Mouse (Mus musculus) testis, postnatal 14 days (tissue): ENCODE measurements around the gene Gm36028.
A peak's percentile ranks its signal among the peaks of the same experiment; 100 is the strongest.

ENCODE experiments used
- DNase-seq: peaks from one replicate; pipeline ENCODE4 v3.0.0; 2021; ENCODE audit warnings: low spot score

Gm36028 gene

DNA sequence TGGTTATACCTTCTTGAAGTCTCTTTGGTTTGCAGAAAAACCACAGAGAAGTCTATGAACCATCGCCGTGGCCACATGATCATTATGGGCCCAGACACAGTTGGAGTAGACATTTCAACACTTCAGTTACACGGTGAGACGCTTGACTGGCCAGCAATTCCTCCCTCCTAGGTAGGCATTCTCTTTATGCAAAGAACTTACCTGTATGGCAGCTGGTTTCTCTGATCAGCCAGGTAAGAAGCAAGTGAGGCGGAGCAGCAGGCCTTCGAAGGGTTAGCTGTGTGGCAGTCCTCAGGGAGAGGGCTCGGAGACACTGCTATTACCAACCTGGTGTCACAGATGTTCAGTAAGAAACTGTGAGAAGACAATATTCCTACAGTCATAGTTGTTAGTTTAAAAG lies 733 bp downstream of the Gm36028 start:
- no peak for DNase-seq

DNA sequence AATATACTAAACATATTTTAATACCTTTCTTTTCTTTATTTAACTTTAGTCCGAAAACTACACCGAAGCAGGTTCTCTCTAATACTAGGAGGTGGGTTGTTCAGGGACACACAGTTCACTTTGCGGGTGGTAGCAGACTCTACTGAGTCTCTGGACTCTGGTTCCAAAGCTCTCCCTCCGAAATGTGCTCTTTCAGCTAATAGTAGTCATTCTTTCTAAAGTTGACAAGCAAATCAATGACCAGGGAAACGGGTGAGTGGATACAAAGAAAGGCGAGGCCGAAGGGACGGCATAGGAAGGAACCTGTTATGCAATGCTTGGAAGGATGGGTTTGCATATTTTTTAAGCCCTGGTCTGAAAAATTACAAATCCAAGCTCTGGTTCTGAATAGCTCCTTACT lies 3.5 kb downstream of the Gm36028 start:
- no peak for DNase-seq

DNA sequence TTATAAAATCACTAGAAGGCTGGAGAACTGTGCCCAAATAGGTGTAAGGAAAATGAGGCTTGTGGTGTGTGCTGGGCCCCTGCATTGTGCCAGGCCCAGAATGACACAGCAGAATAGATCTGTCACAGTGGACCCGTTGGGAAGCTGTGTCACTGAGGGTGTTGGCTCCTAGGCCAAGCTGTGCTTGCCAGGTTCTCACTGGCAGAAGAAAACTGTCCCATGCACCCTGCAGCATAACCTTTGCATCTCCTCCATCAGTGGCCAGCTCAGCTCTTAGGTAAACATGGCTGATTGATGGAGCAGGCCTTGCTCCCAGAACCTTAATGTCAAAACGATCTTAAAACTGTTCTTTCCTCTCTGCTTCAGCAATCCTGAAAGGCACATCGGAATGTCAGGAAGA lies 4.6 kb downstream of the Gm36028 start:
- no peak for DNase-seq

DNA sequence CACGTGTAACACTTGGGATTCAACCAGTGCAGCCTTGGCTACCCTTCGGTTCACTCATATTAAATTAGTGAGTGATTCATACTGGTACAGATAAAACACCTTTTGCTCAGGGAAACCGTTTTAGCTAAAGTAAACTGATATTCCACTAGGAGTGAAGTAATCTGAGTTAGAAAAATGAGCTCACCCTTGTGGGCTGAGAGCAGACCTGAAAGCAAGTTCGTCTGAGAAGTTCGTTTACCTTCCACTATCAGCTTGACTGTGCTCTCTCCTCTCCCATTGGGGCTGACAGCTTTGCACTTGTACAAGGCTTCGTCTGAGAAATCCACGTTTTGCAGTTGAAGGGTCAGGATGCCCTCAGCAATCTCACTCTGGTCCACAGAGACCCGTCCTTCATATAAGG lies 5.4 kb downstream of the Gm36028 start:
- DNase-seq: no peak

DNA sequence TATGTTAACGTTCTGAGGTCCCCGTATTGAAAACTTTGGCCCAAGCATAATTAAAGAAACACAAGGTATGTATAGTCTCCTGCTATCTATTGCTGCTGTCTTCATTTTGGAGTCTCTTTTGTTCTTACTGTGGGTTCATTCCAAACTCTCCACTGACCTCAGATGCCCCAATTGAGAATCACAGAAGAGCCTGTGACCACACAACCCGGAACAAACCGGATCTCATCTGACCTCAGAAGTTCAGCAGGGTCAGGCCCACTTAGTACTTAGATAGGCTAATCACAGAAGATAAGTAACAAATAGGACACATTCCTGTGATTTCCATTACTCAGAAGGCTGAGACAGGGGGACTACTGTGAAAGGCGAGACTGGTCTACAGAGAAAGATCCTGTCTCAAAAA lies 6.4 kb downstream of the Gm36028 start:
- DNase-seq: peak; percentile 52

DNA sequence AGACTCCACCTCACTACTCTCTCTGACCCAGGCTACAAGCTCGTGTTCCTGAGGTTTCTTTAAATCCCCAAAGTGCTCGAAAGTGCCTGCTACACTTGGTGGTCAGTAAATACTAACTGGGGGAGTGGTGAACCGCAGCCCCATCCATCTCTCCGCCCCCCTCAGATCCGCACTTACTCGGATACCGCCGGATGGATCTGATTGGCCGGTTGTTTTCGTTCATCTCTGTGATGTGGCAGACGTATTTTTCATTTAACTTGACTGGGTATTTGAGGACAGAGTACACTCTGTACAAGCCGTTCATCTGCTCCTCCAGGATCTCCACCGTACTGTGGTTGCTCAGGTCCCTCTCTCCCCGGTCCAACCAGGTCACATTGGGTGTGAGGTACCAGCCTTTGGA lies 6.9 kb downstream of the Gm36028 start:
- DNase-seq: no peak

DNA sequence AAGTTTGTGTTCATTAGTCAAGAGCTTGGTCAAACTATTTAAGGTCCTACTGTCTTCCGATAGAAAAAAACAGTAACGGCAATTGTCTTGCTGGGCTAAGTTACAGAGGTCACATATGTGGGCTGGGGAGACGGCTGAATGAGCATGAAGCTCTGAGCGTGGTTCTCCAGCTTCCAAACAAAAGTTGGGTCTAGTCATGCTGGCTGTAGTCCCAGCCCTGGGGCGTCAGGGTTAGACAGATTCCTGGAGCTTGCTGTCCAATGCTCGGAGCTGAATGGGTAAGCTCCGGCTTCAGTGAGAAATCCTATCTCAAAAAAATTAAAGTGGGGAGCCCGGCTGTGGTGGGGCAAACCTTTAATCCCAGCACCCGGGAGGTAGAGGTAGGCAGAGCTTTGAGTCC lies 7.7 kb downstream of the Gm36028 start:
- no peak for DNase-seq

DNA sequence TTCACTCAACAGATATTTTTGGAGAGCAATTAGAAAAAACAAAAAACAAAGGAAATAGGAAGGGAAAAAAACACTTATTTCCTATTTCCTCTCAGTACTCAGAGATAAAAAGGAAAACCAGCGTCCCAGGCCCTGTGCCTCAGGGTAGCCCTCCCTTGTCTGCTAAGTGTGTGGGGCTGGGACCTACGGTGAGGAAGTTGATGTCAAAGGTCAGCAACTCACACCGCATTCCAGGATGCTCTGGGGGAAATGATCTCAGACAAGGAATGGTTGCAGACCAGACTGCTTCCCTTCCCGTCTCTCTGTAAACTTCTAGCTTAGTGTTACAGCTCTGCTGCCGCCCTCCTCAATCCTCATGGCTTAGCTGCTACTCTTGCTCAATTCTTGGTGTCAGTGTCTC lies 9.6 kb downstream of the Gm36028 start:
- no peak for DNase-seq

DNA sequence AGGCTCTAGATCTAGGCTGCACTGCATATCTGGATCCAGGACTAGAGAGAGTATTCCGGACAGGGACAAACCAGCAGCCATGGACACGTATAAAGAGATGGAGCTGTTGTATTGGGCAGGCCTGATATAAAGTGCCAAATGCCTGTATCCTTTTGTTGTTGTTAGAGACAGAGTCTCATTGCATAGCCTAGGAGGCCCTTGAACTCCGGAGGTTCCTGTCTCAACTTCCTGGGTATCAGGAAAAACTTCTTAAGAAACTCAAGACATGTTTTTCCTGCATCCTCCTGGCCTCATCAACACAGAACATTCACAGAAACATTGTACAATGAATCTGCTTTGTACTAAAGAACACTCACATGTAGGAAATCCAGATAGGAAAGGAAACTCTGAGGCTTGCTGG lies 13.9 kb downstream of the Gm36028 start:
- DNase-seq: no peak

DNA sequence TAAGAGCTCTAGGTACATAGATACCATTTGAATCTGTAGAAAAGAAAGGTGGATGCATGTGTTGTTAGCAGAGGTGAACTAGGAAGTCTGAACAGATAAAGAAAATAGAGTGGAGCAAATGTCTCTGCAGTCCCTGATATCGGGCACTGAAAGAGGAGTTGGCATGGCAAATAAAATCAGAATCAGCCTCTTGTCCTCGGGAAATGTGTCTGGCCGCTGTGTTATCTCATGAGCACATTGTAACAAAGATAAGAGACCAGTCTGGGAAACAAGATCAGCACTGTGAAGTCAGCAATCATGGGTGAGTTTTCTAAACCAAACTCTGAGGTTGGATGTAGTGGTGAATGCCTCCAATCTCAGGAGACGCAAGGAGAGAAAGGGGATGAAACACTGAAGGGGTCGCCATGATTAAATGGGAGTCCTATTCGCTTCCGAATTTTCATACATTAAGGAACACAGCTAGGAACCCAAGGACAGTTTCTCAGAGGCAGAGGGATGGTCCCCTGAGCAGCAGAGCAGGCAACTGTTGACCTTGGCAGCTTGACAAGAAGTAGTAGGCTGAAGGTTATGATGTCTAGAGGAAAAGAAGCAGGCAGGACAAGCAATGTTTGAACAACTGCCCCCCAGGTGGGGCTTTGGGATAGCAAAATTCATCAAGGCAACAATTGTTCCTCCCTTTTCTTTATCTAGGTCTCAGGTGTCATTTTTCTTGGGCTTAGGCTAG lies 15.6 kb downstream of the Gm36028 start:
- DNase-seq: peak; percentile 44

DNA sequence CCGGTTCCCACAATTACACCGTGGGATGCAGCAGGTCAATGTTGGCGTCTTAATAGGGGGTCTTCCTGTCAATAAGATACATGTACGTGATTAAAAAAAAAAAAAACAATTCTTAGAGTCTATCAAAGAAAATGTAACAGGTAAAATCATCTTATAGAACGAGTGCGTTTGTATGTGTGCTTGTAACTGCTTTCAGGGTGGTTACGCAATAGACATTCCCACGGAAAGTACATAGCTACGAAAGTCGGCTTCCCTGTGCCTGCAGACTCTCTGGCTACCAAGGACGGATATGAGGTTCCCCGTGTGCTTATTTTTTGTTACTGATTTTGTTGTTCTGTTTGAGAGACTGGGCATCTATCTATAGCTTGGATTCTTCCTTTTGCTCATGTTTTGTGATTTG lies 17.2 kb downstream of the Gm36028 start:
- DNase-seq: no peak

DNA sequence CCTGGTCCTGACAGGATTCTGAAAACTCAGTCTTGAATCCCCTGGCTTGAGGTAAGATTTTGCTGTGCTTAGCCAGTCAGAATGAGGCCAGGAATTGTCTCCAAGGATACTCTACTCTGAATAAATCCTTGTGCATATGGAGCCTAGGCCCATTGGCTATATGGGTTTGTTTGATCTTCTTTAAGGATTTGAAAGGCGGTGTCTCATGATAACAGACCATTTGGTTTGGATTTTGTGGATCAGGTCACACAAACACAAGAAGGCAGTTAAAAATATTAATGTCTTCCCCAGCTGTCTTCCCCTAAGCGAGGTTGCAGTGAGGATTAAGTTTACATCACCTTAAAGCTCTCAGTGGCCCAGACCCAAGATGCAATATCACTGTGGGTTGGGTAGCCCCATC lies 18.5 kb downstream of the Gm36028 start:
- DNase-seq: no peak

DNA sequence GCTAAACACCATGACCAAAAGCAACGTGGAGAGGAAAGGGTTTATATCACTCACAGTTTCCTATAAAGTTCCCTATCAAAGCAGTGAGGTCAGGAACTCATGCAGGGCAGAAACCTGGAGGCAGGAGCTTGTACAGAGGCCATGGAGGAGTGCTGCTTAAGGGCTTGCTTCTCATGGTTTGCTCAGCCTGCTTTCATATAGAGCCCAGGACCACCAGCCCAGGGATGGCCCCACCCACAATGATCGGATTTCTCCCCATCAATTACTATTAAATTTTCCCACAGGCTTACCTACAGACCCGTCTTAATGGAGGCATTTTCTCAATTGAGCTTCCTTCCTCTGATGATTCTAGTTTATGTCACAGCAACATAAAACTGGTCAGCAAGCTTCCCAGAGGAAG lies 23.4 kb downstream of the Gm36028 start:
- no peak for DNase-seq

DNA sequence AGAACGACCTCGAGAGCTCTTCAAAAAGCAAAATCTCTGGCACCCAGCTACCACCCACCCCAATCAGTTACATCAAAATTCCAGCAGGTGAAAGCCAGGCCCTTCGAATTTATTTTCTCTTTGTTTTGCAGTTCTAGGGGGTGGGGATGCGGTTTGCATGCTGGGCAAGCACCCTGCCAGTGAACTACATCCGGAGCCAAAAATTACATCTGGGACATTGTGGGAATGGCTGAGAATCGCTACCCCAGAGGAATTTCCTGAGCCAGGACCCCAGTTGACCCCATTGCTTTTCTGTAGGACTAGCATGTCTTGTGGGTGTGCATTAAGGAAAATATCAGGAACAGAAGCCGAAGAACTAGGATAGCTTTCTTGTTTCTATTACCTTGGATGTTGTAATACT lies 29.9 kb downstream of the Gm36028 start:
- no peak for DNase-seq

DNA sequence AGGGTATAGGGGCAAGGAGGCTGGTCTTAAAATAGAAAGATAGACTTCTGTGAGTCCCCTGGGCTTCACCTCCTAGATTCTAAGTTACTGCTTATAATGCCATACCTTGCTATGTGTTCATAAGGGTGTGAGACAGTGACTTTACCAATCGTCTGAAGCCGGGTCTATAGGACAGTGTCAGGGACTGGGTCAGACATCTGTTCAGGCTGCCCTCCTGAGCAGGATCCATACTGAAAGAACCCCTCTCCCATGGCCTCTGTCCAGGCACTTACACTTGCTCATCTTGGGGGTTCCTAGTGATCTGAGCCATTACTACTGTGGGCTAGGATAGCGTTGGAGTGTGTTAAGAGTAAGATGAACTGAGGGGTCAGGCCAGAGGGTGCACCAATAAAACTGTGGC lies 34.7 kb downstream of the Gm36028 start:
- DNase-seq: no peak

DNA sequence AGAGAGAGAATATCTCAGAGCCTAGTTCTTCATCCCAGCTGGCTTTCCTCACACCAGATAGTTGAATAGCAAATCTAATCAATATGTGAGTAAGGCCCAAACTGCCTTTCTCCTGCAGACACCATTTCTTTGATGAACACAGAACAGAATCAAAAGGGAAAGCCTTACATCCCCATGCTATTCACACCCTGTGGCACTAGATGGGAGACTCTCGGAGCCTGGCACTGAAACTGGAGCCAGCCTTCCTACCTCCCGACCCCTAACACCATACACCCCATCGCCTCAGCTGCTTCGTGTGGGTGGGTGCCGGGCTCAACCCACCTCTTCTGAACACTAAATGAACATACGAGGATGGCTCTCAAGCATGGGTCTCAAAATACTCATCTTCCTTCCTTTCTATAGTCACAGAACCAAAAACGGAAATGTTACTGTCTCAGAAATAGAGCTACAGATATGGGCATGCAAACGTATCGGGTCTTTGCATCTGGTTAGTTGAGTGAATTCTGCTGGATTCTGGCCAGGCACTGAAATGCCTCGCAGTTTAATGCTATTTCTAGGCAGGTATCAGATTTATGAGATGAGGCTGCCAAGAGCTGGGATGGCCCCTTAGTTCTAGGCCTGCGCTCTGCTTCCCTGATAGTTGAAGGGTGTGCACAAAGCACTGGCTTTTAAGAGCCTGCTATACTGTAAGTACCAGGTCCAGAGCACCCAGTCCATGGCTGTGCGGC lies 36.0 kb downstream of the Gm36028 start:
- DNase-seq: no peak

DNA sequence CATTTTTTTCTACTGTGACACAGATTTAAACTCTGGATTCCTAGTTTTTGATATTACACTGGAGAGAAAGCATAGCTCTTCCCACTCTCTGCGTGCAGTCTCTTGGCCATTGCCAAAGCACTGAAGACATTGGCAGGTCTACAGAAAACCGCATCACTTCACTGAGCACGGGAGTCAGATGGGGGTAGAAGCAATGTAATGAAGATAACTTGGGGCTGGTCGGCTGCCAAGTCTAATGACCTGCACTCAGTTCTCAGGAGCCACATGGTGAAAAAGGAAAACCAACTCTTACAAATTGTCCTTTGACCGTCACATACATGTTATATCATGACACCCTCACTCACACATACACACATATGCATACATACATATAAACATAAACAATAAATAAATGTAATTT lies 37.0 kb downstream of the Gm36028 start:
- no peak for DNase-seq

DNA sequence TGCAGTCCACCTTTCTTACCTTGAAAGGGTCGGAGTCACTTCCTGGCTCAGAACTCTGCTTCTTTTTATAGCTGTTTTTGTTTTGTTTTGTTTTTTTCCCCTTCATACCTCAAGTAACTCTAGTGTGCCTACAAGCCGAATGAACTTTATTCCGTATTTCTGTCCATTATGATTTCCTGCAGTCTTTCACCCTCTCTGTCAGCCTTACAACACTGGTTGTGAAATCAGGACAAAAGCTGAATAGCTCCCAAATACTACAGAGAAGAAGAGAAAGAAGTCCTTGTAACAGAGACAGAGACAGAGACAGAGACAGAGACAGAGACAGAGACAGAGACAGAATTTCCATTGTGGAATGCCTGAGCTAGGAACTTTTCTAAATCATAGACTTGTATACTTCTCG lies 43.0 kb downstream of the Gm36028 start:
- DNase-seq: no peak

DNA sequence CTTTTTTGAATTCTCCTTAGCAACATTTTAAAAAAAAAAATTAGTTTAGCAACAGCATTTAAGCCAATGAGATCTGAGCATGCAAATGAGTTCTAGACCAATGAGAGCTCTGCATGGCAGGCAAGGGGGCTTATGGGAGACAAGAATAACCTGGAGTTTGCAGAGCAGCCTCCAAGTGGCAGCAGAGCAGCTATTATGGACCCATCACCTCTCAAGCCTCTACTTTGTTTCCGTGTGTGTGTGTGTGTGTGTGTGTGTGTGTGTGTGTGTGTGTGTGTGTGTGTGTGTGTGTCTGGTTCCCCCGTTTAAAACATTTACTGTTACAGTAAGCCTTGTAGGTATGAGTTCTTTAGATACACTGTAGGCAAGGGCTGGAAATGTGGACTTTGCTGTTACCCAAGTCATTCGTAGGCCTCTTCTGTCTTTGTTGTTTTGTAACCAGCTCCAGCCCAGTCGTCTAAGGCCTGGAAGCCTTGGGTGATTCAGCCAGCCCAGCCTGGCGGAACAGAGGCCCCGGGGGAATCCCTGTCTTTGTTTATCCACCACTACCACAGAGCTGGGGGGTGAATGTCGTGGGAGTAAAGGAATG lies 46.5 kb downstream of the Gm36028 start:
- DNase-seq: peak; percentile 79

DNA sequence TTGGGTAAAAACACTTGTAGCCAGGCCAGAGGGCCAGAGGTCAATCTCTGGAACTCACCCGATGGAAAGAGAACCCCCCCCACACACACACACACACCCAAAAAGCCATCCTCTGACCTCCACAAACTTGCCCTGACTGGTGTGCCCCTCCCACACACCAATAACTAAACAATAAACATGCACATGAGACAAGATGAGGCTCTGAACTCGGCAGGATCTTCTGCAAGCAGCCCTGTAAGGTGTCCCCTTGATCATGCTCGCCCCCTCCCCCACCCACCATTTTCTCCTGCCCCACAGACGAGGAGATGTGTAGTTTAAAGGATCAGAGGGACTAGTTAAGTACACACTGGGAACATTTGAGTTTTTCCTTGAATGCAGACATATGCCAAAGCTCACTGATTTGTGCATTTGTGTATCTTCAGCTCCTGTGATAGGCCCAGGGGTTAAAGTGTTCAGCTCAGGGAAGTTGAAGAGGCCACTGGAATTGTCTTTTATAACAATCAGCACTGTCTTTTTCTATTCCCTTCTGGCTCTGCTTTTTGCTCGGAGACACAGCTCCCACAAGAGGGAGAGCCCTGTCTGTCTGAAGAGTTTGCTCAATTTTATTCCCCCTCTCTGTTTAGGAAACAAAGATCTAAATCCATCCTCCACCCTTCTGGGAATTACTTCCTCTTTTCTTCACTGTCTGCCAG lies 47.1 kb downstream of the Gm36028 start:
- no peak for DNase-seq

DNA sequence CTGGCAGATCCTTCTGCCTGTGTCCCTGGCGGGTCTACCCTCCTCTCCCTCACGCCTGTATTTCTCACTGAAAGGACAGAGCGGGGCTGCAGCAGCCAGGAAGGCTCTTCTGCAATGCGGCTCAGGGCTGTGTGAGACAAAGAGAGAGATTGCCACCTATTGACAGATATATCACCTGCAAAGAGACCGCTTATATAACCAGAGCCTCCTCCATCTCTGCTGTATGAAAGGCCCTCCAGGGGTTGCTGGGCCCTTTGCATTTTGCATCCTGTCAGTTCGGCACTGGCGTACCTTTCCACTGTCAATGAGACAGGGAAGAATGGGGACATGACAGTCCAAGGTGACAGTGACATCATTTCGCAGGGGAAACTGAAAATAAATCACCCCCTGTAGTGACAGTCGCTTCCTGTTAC lies 48.5 kb downstream of the Gm36028 start:
- DNase-seq: no peak

DNA sequence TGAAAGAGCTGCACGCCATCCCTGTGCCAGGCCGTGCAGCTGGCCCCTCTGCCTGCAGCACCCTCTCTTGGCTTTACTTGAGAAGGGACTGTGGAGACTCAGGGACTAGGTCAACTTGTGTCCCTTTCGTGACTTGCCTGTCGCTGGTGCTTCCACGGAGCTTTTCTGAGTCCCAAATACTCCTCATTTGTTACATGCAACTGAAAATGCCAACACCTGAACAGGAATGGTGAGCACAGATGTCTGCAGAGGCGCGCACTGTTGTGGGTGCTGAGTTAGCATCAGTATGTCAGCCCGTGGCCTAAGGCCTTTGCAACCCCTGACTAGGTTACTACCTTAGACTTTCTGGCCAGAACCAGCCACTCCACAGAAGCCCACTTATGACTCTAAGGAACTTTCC lies 49.1 kb downstream of the Gm36028 start:
- no peak for DNase-seq

DNA sequence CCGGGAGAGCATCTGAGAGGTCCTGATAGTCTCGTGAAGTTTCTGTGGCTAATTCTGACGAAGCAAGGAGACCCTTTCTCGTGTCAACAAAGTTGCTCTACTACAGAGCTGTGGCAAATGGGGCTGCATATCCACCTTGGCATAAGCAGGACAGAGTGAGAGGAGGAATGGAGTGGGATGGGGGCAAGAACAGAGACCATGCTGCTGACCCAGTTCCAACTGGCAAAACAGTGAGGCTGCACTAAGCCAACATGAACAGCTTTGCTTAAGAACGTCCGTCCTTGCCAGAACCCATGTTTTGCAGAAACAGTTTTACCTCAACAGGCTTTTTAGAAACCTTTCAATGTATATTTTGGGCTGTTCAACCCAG lies 51.3 kb downstream of the Gm36028 start:
- no peak for DNase-seq
